Mouse (Mus musculus): ENCODE data around the gene Thada. TPM values are rescaled to one million over a fixed set of nuclear protein-coding genes. Genes with fewer than 3 reads are reported as not detected.

Thada gene
- polyA plus RNA-seq, 1 experiment from 2014 or later: 15.8 TPM

GRCm38 (mm10) chr17:84163066-84163785 is 302.8 kb downstream of the Thada start:
- 65% methylated on average over 12 of the region's 12 CpGs for WGBS
- no peaks in the 10 kb centered on the region for H3K27me3 ChIP-seq (ENCODE audit: control insufficient read depth, insufficient read depth, low read length)
- H3K4me3 ChIP-seq (ENCODE audit: low read length): no peak overlapping the region
- no peaks in the 10 kb centered on the region for H3K36me3 ChIP-seq (ENCODE audit: control insufficient read depth, insufficient read depth, low read length)
- H3K4me1 ChIP-seq (ENCODE audit: control insufficient read depth, insufficient read depth, low read length): peaks cover 24% of the 10 kb centered on the region
- H3K9ac ChIP-seq (ENCODE audit: low read depth, low read length): no peak overlapping the region
- ATAC-seq (ENCODE audit: low FRiP score, low TSS enrichment): no peak
- no peak overlapping the region for H3K27ac ChIP-seq (ENCODE audit: low read depth, low read length)
- H3K4me2 ChIP-seq (replicated peaks; ENCODE audit: low read depth, low read length): no peak overlapping the region
- H3K9me3 ChIP-seq (ENCODE audit: control insufficient read depth, low read length): no peaks in the 10 kb centered on the region

GRCm38 (mm10) chr17:84162211-84162760 is 303.7 kb downstream of the Thada start:
- H3K36me3 ChIP-seq (ENCODE audit: control insufficient read depth, insufficient read depth, low read length): no peaks in the 10 kb centered on the region
- no peak overlapping the region for H3K4me3 ChIP-seq (ENCODE audit: low read length)
- H3K4me2 ChIP-seq (replicated peaks; ENCODE audit: low read depth, low read length): no peak overlapping the region
- H3K27me3 ChIP-seq (ENCODE audit: control insufficient read depth, insufficient read depth, low read length): no peaks in the 10 kb centered on the region
- H3K4me1 ChIP-seq (ENCODE audit: control insufficient read depth, insufficient read depth, low read length): peaks cover 33% of the 10 kb centered on the region
- WGBS: 71% methylated on average over 8 of the region's 8 CpGs
- H3K27ac ChIP-seq (ENCODE audit: low read depth, low read length): no peak overlapping the region
- ATAC-seq (ENCODE audit: low FRiP score, low TSS enrichment): no peak
- H3K9ac ChIP-seq (ENCODE audit: low read depth, low read length): no peak overlapping the region
- H3K9me3 ChIP-seq (ENCODE audit: control insufficient read depth, low read length): no peaks in the 10 kb centered on the region

GRCm38 (mm10) chr17:84161231-84161854 is 304.7 kb downstream of the Thada start:
- H3K9ac ChIP-seq (ENCODE audit: low read depth, low read length): no peak overlapping the region
- ATAC-seq (ENCODE audit: low FRiP score, low TSS enrichment): no peak
- H3K27me3 ChIP-seq (ENCODE audit: control insufficient read depth, insufficient read depth, low read length): no peaks in the 10 kb centered on the region
- no peak overlapping the region for H3K4me2 ChIP-seq (replicated peaks; ENCODE audit: low read depth, low read length)
- 27% methylated on average over 6 of the region's 6 CpGs for WGBS
- H3K9me3 ChIP-seq (ENCODE audit: control insufficient read depth, low read length): no peaks in the 10 kb centered on the region
- no peak overlapping the region for H3K4me3 ChIP-seq (ENCODE audit: low read length)
- peak overlapping the region; percentile 31; the same call in 1 of the 2 replicates for H3K27ac ChIP-seq (ENCODE audit: low read depth, low read length)
- peaks cover 42% of the 10 kb centered on the region for H3K4me1 ChIP-seq (ENCODE audit: control insufficient read depth, insufficient read depth, low read length)
- no peaks in the 10 kb centered on the region for H3K36me3 ChIP-seq (ENCODE audit: control insufficient read depth, insufficient read depth, low read length)

GRCm38 (mm10) chr17:84158891-84159290 is 307.1 kb downstream of the Thada start:
- Histone ChIP-seq H3K4me1 (ENCODE audit: control insufficient read depth, insufficient read depth, low read length) (peaks cover 49% of the 10 kb centered on the region), H3K27ac (ENCODE audit: low read depth, low read length) (peak overlapping the region; percentile 93; the same call in 1 of the 2 replicates)

GRCm38 (mm10) chr17:84158461-84158795 is 307.6 kb downstream of the Thada start:
- Histone ChIP-seq H3K36me3 (ENCODE audit: control insufficient read depth, insufficient read depth, low read length) (no peaks in the 10 kb centered on the region), H3K27ac (ENCODE audit: low read depth, low read length) (peak overlapping the region; percentile 93), H3K9ac (ENCODE audit: low read depth, low read length) (no peak overlapping the region; the same call in 1 of the 2 replicates), H3K4me3 (ENCODE audit: low read length) (no peak overlapping the region), H3K4me2 (replicated peaks; ENCODE audit: low read depth, low read length) (no peak overlapping the region), H3K27me3 (ENCODE audit: control insufficient read depth, insufficient read depth, low read length) (no peaks in the 10 kb centered on the region), H3K9me3 (ENCODE audit: control insufficient read depth, low read length) (no peaks in the 10 kb centered on the region), H3K4me1 (ENCODE audit: control insufficient read depth, insufficient read depth, low read length) (peaks cover 49% of the 10 kb centered on the region)
- WGBS: 65% methylated on average over 12 of the region's 12 CpGs
- ATAC-seq (ENCODE audit: low FRiP score, low TSS enrichment): no peak

More at GRCm38 (mm10) chr17:84158891-84159290, 307.1 kb downstream of the Thada start:
- no peaks in the 10 kb centered on the region for H3K9me3 ChIP-seq (ENCODE audit: control insufficient read depth, low read length)
- WGBS: 45% methylated on average over 15 of the region's 15 CpGs
- H3K4me2 ChIP-seq (replicated peaks; ENCODE audit: low read depth, low read length): no peak overlapping the region
- H3K36me3 ChIP-seq (ENCODE audit: control insufficient read depth, insufficient read depth, low read length): no peaks in the 10 kb centered on the region
- ATAC-seq (ENCODE audit: low FRiP score, low TSS enrichment): no peak
- no peaks in the 10 kb centered on the region for H3K27me3 ChIP-seq (ENCODE audit: control insufficient read depth, insufficient read depth, low read length)
- H3K9ac ChIP-seq (ENCODE audit: low read depth, low read length): peak overlapping the region; percentile 34
- H3K4me3 ChIP-seq (ENCODE audit: low read length): no peak overlapping the region

- peaks cover 49% of the 10 kb centered on the region for H3K4me1 ChIP-seq (ENCODE audit: control insufficient read depth, insufficient read depth, low read length)
Measured at GRCm38 (mm10) chr17:84157743-84158460, 308.1 kb downstream of the Thada start.

GRCm38 (mm10) chr17:84156748-84157742 is 309.0 kb downstream of the Thada start:
- Histone ChIP-seq H3K4me1 (ENCODE audit: control insufficient read depth, insufficient read depth, low read length) (peaks cover 53% of the 10 kb centered on the region), H3K9ac (ENCODE audit: low read depth, low read length) (no peak overlapping the region), H3K27ac (ENCODE audit: low read depth, low read length) (peak overlapping the region; percentile 93), H3K36me3 (ENCODE audit: control insufficient read depth, insufficient read depth, low read length) (no peaks in the 10 kb centered on the region), H3K27me3 (ENCODE audit: control insufficient read depth, insufficient read depth, low read length) (no peaks in the 10 kb centered on the region; the same call in 1 of the 2 replicates), H3K4me2 (replicated peaks; ENCODE audit: low read depth, low read length) (no peak overlapping the region), H3K4me3 (ENCODE audit: low read length) (no peak overlapping the region), H3K9me3 (ENCODE audit: control insufficient read depth, low read length) (no peaks in the 10 kb centered on the region)
- peak; percentile 85 for ATAC-seq (ENCODE audit: low FRiP score, low TSS enrichment)
- 29% methylated on average over 19 of the region's 19 CpGs for WGBS

More at GRCm38 (mm10) chr17:84157743-84158460, 308.1 kb downstream of the Thada start:
- no peak overlapping the region for H3K4me2 ChIP-seq (replicated peaks; ENCODE audit: low read depth, low read length)
- H3K27me3 ChIP-seq (ENCODE audit: control insufficient read depth, insufficient read depth, low read length): no peaks in the 10 kb centered on the region
- H3K9me3 ChIP-seq (ENCODE audit: control insufficient read depth, low read length): no peaks in the 10 kb centered on the region
- H3K4me3 ChIP-seq (ENCODE audit: low read length): no peak overlapping the region
- no peak for ATAC-seq (ENCODE audit: low FRiP score, low TSS enrichment)
- no peaks in the 10 kb centered on the region for H3K36me3 ChIP-seq (ENCODE audit: control insufficient read depth, insufficient read depth, low read length)
- peak overlapping the region; percentile 93 for H3K27ac ChIP-seq (ENCODE audit: low read depth, low read length)
- WGBS: 62% methylated on average over 6 of the region's 6 CpGs
- no peak overlapping the region; the same call in 1 of the 2 replicates for H3K9ac ChIP-seq (ENCODE audit: low read depth, low read length)

- Histone ChIP-seq H3K4me3 (ENCODE audit: low read length) (no peak overlapping the region), H3K27ac (ENCODE audit: low read depth, low read length) (peak overlapping the region; percentile 93), H3K36me3 (ENCODE audit: control insufficient read depth, insufficient read depth, low read length) (no peaks in the 10 kb centered on the region), H3K9me3 (ENCODE audit: control insufficient read depth, low read length) (no peaks in the 10 kb centered on the region), H3K4me2 (replicated peaks; ENCODE audit: low read depth, low read length) (no peak overlapping the region), H3K4me1 (ENCODE audit: control insufficient read depth, insufficient read depth, low read length) (peaks cover 46% of the 10 kb centered on the region), H3K27me3 (ENCODE audit: control insufficient read depth, insufficient read depth, low read length) (no peaks in the 10 kb centered on the region; the same call in 1 of the 2 replicates), H3K9ac (ENCODE audit: low read depth, low read length) (no peak overlapping the region)
- no peak for ATAC-seq (ENCODE audit: low FRiP score, low TSS enrichment)
- WGBS: 15% methylated on average over 13 of the region's 13 CpGs
Measured at GRCm38 (mm10) chr17:84156227-84156573, 309.8 kb downstream of the Thada start.
